ENCODE assay signal across 11 mouse cellular contexts in the genomic region with DNA sequence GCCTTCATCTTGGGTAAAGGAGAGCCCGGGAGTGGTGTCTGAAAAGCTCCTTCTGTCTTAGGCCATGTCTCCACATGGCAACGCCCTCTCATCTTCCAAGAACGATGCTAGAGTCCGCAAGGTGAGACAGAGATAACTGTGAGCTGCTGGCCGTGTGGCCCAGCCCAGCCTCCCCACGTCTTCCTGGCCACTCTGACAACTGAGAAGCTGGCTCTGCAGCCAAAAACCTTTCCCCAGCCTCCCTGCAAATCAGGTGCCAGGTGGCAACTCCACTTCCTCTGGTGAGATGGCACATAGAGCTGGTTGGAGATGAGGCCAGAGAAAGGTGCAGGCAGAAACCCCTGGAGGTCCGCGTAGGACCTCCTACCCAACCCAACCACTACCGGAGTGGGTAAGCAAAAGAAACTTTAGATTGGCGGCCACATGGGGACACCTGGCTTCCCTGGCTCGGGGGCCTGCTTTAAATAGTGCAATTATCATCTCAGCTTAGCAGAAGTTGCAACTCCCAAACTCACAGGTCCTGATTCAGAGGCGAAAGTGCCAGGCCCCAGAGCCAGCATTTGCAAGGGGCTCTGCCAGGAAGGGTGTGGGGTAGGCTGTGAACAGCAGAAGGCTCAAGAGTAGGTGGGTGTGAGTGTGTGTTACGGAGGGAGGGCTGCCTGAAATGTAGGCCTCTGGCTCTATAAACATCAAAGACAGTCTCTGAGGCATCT. TPM values are rescaled to one million over a fixed set of nuclear protein-coding genes. Genes with fewer than 3 reads are reported as not detected.
DNase-seq lines count a peak whose midpoint lies in the region; ATAC-seq and TF ChIP-seq lines count a peak whose summit lies in the region.
"Had no signal": no experiment of that assay in that cellular context is flagged by ENCODE, and none has a peak within 500 bp of the region (broad histone marks: within the 10 kb centered on the region; RNA-seq: fewer than 3 reads in every experiment).

No protein-coding gene starts in this region.

- TF ChIP-seq CTCF in left cerebral cortex, adult 2 months (IDR thresholded peaks at IDR 0.05) = no peak
- no peak for TF ChIP-seq CTCF in stomach, postnatal 0 days (IDR thresholded peaks at IDR 0.05; ENCODE audit: low read depth)

- intact Hi-C loops in left cerebral cortex, adult 2 months (cut with DNase I) = loop anchor here (1.0 to 10.0 kb wide), 3 partner anchors 59 to 421 kb away; no protein-coding TSS in a partner anchor

- H3K9ac ChIP-seq in stomach, postnatal 0 days (ENCODE audit: low read length) = no peak overlapping the region
- H3K9ac ChIP-seq: stomach, embryonic 15.5 days had no signal

- no peaks in the 10 kb centered on the region for H3K36me3 ChIP-seq in stomach, postnatal 0 days (ENCODE audit: control insufficient read depth, insufficient read depth, low read length)
- H3K36me3 ChIP-seq: stomach, embryonic 15.5 days had no signal

- no peak for ATAC-seq in stomach, postnatal 0 days (ENCODE audit: low FRiP score, low TSS enrichment)

- H3K9me3 ChIP-seq in stomach, postnatal 0 days (ENCODE audit: control insufficient read depth, low read length) = no peaks in the 10 kb centered on the region
- H3K9me3 ChIP-seq: stomach, embryonic 15.5 days had no signal

- peak; percentile 83 for DNase-seq in heart, adult 11 months
- no peak for DNase-seq in heart, adult 8-10 months (ENCODE audit: low spot score)
- DNase-seq in urinary bladder, postnatal 4 days (ENCODE audit: low spot score in 2 of 2) = peak; percentile 15 to 53
- no peak for DNase-seq in urinary bladder, postnatal 25 days (ENCODE audit: low spot score)
- peak in 1 of 2 experiments; percentile 56 for DNase-seq in left cerebral cortex, adult 2 months (ENCODE audit: extremely low spot score in 1 of 2, low spot score in 2 of 2)
- no peak for DNase-seq in adrenal gland, adult (ENCODE audit: inconsistent age in 2 of 2, low spot score in 1 of 2)
- DNase-seq in stomach, postnatal 0 days (ENCODE audit: low spot score) = no peak
- no peak for DNase-seq in retina, embryonic 14.5 days (ENCODE audit: low spot score)

- 74% methylated on average over 13 of the region's 13 CpGs for WGBS in stomach, postnatal 0 days

- H3K27ac ChIP-seq in left cerebral cortex, adult 2 months = peak overlapping the region; percentile 24; the same call in 1 of the 2 replicates
- no peak overlapping the region for H3K27ac ChIP-seq in stomach, postnatal 0 days (replicated peaks)
- H3K27ac ChIP-seq: stomach, embryonic 15.5 days had no signal

- TF ChIP-seq EP300 in stomach, postnatal 0 days (optimal IDR thresholded peaks at IDR 0.05) = no peak

- no peak overlapping the region for H3K4me2 ChIP-seq in stomach, postnatal 0 days (replicated peaks; ENCODE audit: low read depth)
- H3K4me2 ChIP-seq: stomach, embryonic 15.5 days had no signal

- H3K4me1 ChIP-seq in stomach, postnatal 0 days (replicated peaks; ENCODE audit: control insufficient read depth, insufficient read depth) = no peaks in the 10 kb centered on the region

- no peaks in the 10 kb centered on the region for H3K27me3 ChIP-seq in stomach, postnatal 0 days (ENCODE audit: control insufficient read depth, insufficient read depth, low read length)
- H3K27me3 ChIP-seq: stomach, embryonic 15.5 days had no signal

- H3K4me3 ChIP-seq in left cerebral cortex, adult 2 months = no peak overlapping the region
- no peak overlapping the region for H3K4me3 ChIP-seq in stomach, postnatal 0 days (ENCODE audit: low read depth, low read length)
- H3K4me3 ChIP-seq: megakaryocyte, embryonic 14.5 days; stomach, embryonic 15.5 days had no signal

RNA-seq across cellular contexts. Expression of a gene that starts 2.6 kb away (rescaled TPM):
- total RNA-seq in heart, adult 8-10 months (2022) = 1 to 10 TPM in 1 of 4 experiments, under 1 TPM in 3; 0.63 to 1.1 (median 0.95) TPM
- 10 to 100 TPM; 50.7 to 50.8 TPM for total RNA-seq in left cerebral cortex, adult 2 months (2021)
- polyA plus RNA-seq in stomach, postnatal 0 days (2015; fragmentation: Nextera tagmentation; extraction: Ambion mirVana) = 2.8 TPM in 2 replicates

RNA-seq across cellular contexts. Expression of a gene that starts 26.4 kb away (rescaled TPM):
- total RNA-seq in heart, adult 8-10 months (2022) = 10 to 100 TPM; 11.4 to 20.0 (median 13.8) TPM
- total RNA-seq in left cerebral cortex, adult 2 months (2021) = 10 to 100 TPM; 57.2 to 70.8 TPM
- 64.9 and 65.6 TPM in 2 replicates for polyA plus RNA-seq in stomach, postnatal 0 days (2015; fragmentation: Nextera tagmentation; extraction: Ambion mirVana)

RNA-seq across cellular contexts. Expression of a gene that starts 45.6 kb away (rescaled TPM):
- not detected for total RNA-seq in heart, adult 8-10 months (2022)
- not detected for total RNA-seq in left cerebral cortex, adult 2 months (2021)
- 2.7 and 5.0 TPM in 2 replicates for polyA plus RNA-seq in stomach, postnatal 0 days (2015; fragmentation: Nextera tagmentation; extraction: Ambion mirVana)

RNA-seq across cellular contexts. Expression of a gene that starts 50.4 kb away (rescaled TPM):
- not detected for total RNA-seq in heart, adult 8-10 months (2022)
- total RNA-seq in left cerebral cortex, adult 2 months (2021) = not detected
- polyA plus RNA-seq in stomach, postnatal 0 days (2015; fragmentation: Nextera tagmentation; extraction: Ambion mirVana) = not detected in 2 replicates
- polyA plus RNA-seq: limb, embryonic 11.5 days; stomach, embryonic 15.5 days had no signal

Comparison
In these comparisons a context has a peak if more than half of its experiments do, and no peak if none do; other contexts are left out.
1. DNase-seq: peak in heart, adult 11 months (single experiment) and urinary bladder, postnatal 4 days (2 of 2); none in heart, adult 8-10 months (single experiment), urinary bladder, postnatal 25 days (single experiment), adrenal gland, adult (0 of 2), stomach, postnatal 0 days (single experiment) and retina, embryonic 14.5 days (single experiment).
2. RNA of a gene that starts 2.6 kb away (total RNA-seq): 50.7 to 50.8 TPM in left cerebral cortex, adult 2 months; 0.63 to 1.1 TPM in heart, adult 8-10 months; every median in the first group is over 10 times any median in the second.